Mouse (Mus musculus): ENCODE data around the gene Thoc2.
"Not testable (repeated sequence)": the region's sequence is repeated elsewhere in the genome, so short reads cannot be mapped to it uniquely, and the experiment has no call there.

Gene Thoc2

GRCm38 (mm10) chrX:41920574-41920973, at the start of gene Thoc2:
Gene Thoc2 (minus strand): TSS chrX:41920674.
- in situ Hi-C loops (cut with MboI; ENCODE audit: unreplicated experiment in 2 of 2), result no loop called here

DNA sequence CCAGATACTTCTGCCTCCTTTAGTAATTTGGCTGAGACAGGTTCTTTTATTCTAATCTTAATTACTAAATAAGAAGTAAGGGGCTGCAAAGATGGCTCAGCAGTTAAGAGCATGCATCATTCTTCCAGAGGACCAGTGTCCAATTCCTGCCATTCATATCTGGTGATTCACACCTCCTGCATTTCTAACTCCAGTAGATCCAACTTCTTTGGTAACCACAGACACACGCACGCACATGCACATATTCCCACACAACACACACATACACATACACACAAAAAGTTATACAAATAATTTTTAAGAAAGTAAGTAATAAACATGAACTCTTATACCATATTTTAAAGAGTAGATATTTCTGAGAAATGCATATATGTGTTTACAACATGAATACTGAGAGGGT, 49.6 kb upstream of the Thoc2 start:
- in situ Hi-C loops (cut with MboI; ENCODE audit: unreplicated experiment in 2 of 2), result no loop called here

DNA sequence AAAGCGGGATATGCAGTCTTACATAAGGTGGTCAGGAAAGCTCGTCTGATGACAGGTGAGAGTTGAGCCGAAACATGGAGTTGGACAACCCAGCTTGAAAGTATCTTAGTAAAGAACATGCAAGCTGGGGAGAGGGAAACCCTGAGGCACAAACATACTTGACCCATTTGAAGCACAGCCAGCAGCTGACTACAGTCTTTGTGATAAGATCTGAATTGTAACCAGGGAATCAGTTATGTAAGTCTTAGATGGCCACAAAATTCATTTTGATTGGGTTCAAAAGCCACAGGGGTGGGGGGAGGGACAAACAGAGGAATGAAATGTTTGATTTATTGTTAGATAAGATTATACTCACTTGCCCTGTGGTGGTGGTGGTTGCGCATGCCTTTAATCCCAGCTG, 48.9 kb upstream of the Thoc2 start:
- in situ Hi-C loops (cut with MboI; ENCODE audit: unreplicated experiment in 2 of 2), result no loop called here

- in situ Hi-C loops (cut with MboI; ENCODE audit: unreplicated experiment in 2 of 2), result no loop called here
These were observed 36.7 kb upstream of the Thoc2 start for GRCm38 (mm10) chrX:41957161-41957560.

DNA sequence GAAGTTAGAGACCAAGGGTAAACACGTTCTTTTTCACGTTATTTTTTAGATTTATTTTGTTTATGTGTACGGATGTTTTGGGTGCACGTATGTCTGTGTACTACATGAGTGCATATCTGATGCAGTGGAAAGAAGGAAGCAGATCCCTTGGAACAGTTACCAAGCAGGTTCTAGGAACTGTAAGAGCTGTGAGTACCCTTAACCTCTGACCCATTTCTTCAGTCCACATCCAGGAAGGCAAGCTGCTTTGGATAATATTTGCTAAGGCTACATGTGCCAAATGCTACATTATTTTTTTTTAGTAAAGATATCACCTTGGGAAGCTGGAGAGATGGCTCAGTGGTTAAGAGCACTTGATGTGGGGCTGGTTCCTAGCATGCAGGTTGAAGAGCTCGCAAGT, 21.4 kb upstream of the Thoc2 start:
- in situ Hi-C loops (cut with MboI; ENCODE audit: unreplicated experiment in 2 of 2), result no loop called here

GRCm38 (mm10) chrX:41931821-41932220, 11.3 kb upstream of the Thoc2 start:
- in situ Hi-C loops (cut with MboI; ENCODE audit: unreplicated experiment in 2 of 2), result not testable (repeated sequence)

- in situ Hi-C loops (cut with MboI; ENCODE audit: unreplicated experiment in 2 of 2), result no loop called here
These were observed 4.2 kb upstream of the Thoc2 start for GRCm38 (mm10) chrX:41924708-41925107.

- in situ Hi-C loops (cut with MboI; ENCODE audit: unreplicated experiment in 2 of 2), result no loop called here
These were observed 8.4 kb downstream of the Thoc2 start for GRCm38 (mm10) chrX:41912061-41912401.

DNA sequence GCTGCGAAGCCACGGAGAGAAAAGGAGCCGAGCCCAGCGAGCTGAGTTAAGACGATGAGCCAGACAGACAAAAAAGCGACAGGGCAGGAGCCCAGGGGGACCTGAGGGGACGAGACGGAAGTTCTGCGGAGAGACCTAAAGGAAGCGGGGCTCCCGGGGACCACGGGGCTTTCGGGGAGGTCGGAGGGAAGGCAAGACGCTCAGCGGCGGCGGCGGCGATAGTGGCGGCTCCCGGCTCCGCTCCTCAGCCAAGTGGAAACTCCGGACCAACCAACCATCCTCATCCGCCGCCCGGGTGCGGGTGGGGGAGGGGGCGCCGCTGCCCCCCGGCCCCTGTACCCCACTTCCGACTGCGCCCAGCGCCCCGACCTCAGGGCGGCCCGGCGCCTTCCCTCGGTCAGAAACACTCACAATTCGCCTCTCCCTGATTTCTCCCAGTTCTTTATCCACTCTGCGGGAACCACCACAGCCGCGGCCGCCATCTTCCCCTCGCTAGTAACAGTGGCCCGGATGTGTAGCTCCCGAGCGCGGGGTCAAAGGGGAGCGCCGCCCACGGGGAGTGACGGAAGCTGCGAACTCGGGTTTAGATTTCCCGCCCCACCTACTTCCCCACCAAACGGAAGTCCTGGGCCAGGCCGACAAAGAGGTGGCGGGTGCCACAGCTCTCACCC, 8.9 kb downstream of the Thoc2 start:
- in situ Hi-C loops (cut with MboI; ENCODE audit: unreplicated experiment in 2 of 2), result no loop called here

DNA sequence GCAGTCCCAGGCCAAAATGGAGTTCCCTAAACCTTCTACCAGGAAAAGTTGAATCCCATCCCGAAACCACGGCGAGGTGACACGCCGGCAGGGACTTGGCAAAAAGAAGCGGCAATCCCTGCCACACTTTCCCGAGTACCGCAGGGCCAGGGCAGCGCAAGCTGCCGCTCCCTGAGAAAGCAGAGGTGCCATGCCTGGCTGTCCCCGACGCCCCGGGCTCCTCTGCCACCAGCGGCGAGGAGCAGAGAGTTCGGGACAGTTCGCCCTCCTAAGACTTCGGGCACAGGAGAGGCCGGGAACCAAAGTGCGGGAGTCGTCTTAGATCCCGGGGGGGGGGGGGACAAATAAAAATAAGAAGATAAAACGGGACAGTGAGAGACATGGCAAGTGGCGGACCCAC, 9.5 kb downstream of the Thoc2 start:
- in situ Hi-C loops (cut with MboI; ENCODE audit: unreplicated experiment in 2 of 2), result no loop called here

GRCm38 (mm10) chrX:41910471-41910870, 10.0 kb downstream of the Thoc2 start:
- in situ Hi-C loops (cut with MboI; ENCODE audit: unreplicated experiment in 2 of 2), result no loop called here

DNA sequence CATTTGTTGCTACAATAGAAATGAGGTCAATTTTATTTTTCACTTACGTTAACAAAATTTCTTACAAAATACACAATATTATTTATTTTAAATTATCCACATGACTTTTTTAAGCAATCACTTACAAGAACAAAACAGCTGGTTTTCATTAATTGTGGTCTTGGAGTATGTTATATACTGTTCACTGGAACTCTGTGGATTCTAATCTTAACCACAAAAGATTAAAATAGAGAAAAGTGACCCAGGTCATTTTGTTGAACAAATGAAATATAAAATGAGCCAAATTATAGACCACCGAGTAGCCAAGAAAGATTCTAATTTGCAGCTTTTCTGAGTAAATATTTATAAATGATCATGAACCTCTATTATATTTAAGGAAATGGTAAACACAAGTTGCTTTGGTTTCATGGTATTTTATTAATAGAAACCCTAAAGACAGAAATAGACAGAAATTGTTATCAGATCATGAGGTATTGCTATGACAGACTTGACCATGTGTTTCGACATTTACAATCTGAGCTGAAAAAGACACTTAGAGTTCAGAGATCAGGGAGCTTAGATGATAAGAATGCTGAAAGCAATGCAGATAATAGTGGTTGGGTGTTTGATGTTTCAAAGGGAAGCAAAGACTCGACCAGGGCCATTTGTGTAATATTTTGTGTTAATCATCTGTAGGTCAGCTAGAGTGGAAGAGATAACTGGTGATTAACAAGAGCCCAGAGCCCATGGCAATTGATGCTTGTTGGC, 35.5 kb downstream of the Thoc2 start:
- in situ Hi-C loops (cut with MboI; ENCODE audit: unreplicated experiment in 2 of 2), result no loop called here

DNA sequence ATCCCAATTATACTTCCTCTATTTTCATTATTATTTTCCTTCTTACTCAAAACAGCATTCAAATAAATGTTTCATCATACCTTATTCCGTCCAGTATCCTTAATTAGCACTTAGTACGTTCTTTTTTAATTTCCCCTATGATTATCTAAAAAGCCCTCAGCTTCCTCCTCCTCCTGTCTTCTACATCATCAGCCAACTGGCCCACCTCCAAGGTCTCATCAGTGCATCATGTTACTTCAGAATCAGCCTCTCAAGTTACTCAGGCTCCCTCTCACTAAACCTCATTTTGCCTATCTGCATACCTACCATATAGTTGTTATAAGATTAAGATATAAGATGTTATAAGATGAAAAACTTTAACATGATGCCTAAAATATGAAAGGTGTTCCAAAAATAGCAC, 43.9 kb downstream of the Thoc2 start:
- in situ Hi-C loops (cut with MboI; ENCODE audit: unreplicated experiment in 2 of 2), result no loop called here

GRCm38 (mm10) chrX:41837823-41838222, 82.7 kb downstream of the Thoc2 start:
- in situ Hi-C loops (cut with MboI; ENCODE audit: unreplicated experiment in 2 of 2), result no loop called here

- in situ Hi-C loops (cut with MboI; ENCODE audit: unreplicated experiment in 2 of 2), result no loop called here
These were observed 114.9 kb downstream of the Thoc2 start for GRCm38 (mm10) chrX:41805592-41805991.

DNA sequence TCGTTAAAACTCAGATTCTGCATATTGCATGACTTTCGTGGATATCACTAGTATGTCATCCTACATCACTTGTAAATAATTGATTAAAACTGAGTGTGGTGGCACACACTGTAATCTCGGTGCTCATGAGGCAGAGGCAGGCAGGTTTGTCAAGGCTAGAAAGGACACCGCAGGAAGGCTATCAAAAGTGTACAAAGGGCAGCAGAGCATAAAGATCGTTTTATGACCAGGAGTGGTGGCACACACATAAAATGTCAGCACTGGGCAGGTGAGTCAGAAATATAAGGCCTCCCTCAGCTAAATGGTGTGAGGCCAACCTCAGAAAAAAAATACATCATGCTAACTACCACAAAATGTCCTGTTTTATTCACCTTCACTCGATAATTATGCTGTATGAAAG, 127.2 kb downstream of the Thoc2 start:
- in situ Hi-C loops (cut with MboI; ENCODE audit: unreplicated experiment in 2 of 2), result no loop called here

All from v-Abl transformed pro-B cells (cell line).